Mouse (Mus musculus) MN1 (cell line): Measurements from ENCODE around the gene Rgs10.

Experiments
- DNase-seq: peaks from one replicate; pipeline ENCODE4 v3.0.0-alpha.2; 2016; ENCODE audit warnings: low spot score

The Rgs10 gene

DNA sequence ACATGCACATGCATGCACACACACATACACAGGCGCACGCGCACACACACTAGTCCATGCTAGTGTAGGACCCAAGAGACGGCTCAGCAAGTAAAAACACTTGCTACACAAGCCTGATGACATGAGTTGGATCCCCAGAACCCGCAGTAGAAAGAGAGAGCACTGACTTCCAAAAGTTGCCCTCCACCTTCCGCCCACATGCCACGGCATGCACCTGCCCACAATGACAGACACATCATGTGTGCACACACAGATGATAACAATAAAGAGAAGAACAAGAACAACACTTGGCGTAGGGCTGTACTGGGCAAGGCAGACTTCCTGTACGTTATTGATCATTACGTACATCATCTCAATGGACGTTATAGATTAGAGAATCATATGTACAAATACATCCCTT, 44.4 kb downstream of the Rgs10 start:
- no peak for DNase-seq

GRCm38 (mm10) chr7:128373751-128374150, 44.8 kb downstream of the Rgs10 start:
- no peak for DNase-seq

DNA sequence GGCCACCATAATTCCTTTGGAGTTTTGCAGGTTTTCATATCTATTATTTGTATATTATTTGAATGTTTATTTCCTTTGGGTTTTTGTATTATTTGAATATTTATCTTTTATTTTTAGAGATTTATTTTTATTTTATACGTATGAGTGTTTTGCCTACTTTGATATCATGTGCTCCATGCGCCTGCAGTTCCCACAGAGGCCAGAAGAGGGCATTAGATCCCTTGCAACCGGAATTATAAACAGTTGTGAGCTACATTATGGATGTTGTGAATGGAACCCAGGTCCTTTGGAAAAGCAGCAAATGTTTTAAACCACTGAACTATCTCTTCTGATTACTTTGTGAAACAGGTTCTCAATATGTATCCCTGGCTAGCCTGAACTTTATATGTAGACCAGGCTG, 46.2 kb downstream of the Rgs10 start:
- peak; percentile 20 for DNase-seq

GRCm38 (mm10) chr7:128369366-128369765, 49.2 kb downstream of the Rgs10 start:
- DNase-seq = no peak

DNA sequence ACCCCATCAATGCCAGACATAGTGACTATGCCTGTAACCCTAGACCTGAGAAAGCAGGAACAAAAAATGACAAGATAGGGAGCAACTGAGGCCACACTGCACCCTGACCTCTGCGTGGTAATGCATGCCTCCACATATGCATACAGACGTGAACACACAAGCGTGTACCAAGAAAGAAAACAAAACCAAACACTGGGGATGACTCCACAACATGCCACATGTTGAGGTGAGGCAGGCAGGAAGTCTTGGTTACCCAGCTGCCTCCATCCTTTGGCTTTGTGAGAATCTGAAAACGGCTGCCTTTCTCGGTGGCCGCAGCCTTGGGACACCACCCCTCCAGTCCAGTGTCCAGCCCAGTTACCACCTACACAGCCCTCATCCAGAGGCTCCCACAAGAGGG, 49.7 kb downstream of the Rgs10 start:
- DNase-seq = no peak

DNA sequence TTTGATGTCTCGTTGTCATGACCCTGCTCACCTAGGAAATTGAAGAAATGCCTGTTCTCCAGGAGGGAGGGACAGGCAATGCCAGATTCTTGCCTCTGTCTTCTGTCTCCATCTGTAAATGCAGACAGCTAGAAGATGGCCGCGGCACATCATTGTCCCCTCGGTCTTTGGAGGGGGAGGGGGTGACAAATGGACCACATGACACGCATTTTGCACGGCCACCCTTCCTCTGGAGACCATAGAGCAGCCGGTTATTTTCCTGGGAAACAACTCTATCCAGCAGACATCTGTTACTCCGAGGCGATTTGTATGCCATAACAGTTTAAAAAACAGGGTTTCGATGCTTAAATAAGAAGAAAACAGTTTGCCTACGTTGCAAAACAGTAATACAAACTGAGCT, 51.9 kb downstream of the Rgs10 start:
- no peak for DNase-seq

DNA sequence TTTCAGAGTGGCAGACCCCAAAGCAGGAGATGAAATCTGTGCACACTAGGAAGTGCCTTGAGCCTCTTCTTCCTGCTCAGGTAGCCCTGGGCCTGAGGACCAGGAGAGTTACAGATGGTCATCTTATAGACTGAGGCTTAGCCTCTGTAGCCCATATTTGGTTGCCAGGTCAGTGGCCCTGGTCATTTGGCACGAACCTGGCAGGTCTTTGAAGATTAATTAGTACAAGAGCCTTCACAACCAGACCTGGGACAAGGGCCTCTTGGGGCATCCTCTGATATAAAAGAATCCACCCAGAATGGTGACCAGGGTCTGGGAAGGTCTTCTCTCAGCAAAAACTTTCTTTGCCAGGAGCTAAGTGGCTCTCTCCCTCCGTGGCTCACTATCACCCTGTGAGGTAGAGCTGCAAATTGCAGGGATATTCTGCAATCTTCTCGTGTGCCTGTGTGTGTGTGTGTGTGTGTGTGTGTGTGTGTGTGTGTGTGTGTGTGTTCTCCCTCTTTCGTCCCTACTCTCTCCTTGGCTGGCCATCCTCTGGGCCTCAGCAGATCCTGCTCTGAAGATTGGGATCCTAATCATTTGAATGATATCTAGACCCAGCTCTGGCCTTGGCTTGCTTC, 53.4 kb downstream of the Rgs10 start:
- DNase-seq = no peak

DNA sequence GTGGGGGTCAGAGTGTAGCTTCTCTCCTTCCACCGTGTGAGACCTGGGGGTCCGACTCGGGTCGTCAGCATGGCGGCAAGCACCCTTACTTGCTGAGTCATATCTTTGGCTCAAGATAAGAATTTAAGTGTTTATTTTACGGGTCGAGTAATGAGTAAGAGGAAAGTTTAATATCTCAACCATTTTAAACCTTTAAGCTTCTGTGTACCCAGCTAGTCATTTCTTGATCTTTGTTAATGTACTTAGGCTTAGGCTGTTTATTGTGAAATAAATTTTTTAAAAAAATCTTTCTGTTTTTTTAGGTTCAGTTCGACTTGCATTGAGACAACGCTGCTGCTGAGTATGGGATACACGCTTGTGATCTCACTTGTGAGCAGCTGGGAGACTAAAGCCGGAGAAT, 54.0 kb downstream of the Rgs10 start:
- DNase-seq = no peak

- no peak for DNase-seq
Measured at GRCm38 (mm10) chr7:128363806-128364205, 54.8 kb downstream of the Rgs10 start.

DNA sequence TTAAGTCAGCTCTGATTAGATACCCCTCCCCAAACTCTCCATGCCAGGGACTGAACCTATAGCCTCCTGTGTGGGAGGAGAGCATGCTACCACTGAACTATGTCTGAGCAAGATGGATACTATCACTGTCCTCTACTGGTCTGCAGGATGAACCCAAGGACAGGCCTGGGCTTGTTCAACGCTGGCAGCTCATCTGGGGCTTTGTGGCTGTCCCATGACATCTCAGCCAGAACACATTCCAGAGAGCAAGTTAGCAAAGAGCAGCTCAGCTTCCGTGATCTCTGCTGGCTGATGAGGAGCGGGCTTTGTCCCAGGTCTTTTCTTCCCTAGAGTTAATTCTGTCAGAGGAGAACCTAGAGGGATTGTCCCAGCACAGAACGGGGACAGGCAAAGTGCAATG, 55.6 kb downstream of the Rgs10 start:
- DNase-seq = no peak

DNA sequence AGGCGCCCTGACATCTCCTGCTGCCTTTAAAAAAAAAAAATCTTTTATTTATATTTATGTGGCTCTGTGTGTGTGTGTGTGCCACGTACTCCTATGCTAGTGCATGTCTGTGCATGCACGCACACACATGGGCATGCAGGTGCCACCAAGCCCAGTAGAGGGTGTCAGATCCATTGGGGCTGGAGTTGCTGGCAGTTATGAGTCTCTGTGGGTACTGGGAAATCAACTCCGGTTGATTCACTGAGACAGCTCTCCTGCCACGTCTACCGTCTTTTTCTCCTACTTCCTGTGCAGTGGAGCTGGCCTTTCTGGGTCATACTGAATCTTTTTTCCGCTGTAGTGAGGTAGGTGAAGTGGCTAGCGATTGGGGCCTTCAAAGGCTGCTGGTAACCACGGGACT, 58.8 kb downstream of the Rgs10 start:
- no peak for DNase-seq

- DNase-seq = no peak
Measured at GRCm38 (mm10) chr7:128359164-128359563, 59.4 kb downstream of the Rgs10 start.

GRCm38 (mm10) chr7:128358741-128359140, 59.8 kb downstream of the Rgs10 start:
- DNase-seq = no peak

DNA sequence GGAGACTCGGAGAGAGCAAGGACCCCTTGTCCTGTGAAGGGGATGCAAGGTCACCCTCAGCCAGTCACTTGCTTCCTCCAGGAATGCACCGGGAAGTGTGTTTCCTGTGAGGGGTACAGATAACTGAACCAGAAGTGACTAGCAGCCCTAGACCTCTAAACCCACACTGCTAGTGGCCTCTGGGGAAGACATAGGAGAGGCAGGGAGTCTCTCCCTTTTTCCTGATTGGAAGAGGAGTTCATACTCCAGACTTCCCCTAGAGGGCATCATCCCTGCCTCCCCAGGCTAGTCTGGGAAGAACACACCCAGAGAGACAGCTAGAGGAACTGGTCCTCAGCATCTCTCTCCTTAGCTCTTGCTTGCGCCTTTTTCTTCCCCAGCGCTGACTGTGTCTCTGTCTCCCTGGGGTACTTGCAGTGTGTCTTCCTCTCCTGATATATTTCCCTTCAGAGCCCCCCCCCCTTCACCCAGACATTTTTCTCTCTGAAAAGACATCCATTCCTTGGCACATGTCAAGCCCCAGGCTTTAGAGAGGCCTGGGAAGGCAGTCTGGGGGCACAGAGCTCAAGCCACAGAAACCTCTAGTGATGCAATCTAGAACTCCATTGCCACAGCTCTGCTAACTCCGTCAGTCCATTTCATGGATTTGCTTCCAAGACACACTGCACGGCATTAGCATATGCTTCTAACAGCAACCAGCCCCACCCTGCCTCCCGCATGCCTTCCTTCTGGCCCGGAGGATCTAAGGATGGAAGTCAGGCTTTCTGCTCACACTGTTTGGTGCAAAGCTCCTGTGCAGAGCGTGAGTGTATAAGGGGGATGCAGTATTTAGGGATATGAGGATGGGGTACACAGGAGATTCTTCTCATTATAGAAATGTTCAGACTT, 61.4 kb downstream of the Rgs10 start:
- DNase-seq = peak; percentile 24

DNA sequence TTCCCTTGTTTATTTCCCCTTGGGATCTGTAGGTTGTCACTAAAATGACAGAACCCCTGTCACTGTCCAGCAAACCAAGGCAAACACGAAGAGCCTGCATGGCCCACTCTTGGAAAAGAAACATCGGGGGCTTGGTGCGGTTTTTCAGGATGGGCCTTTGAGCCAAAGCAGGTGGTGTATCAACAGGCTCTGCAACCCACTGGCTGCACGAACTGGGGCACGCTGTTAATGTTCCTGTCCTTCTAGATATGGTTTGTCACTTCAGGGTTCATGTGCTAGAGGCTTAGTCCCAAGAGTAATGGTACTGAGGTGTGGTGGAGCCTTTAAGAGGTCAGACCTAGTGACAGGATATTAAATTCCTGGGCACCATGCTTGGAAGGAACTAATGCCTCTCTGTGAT, 63.1 kb downstream of the Rgs10 start:
- DNase-seq = no peak

- no peak for DNase-seq
Measured at GRCm38 (mm10) chr7:128352721-128353120, 65.8 kb downstream of the Rgs10 start.

DNA sequence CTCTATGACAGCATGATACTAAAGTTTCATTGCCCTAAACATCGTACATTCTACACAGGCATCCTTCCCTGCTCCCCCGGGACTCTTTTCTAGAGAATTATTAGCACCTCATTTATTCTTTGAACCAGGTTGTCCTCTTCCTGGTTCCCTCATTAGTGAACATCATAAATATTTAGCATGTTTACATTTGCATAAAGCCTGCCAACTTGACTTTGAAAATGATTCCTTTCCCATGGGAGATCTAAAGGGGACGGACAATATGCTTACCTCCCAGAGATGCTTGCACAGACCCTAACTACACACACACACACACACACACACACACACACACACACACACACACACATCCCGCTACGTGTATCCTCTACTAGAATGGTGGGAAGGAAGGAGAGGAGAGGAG, 67.4 kb downstream of the Rgs10 start:
- DNase-seq = no peak

DNA sequence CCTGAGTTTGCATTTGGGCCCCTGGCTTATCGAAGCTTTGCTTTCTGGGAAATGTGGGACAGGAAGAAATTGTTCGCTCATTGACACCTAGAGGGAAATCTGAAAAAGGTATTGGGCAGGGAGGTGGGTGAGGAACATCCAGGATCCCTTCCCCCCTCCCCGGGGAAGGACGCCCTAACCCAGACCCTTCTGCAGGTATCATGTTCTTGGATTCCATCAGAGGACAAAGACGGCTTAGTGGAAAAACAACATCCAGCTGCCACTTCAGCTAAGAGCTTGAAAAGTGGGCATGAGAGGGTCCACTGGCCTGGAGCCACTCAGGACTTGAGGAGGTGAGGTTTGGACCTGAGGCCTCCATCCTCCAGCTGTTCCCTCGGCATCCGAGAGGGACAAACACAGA, 68.2 kb downstream of the Rgs10 start:
- no peak for DNase-seq

GRCm38 (mm10) chr7:128349751-128350150, 68.8 kb downstream of the Rgs10 start:
- DNase-seq = no peak

GRCm38 (mm10) chr7:128348608-128349007, 70.0 kb downstream of the Rgs10 start:
- DNase-seq = peak; percentile 95

- DNase-seq = no peak
Measured at GRCm38 (mm10) chr7:128346991-128347390, 71.6 kb downstream of the Rgs10 start.

DNA sequence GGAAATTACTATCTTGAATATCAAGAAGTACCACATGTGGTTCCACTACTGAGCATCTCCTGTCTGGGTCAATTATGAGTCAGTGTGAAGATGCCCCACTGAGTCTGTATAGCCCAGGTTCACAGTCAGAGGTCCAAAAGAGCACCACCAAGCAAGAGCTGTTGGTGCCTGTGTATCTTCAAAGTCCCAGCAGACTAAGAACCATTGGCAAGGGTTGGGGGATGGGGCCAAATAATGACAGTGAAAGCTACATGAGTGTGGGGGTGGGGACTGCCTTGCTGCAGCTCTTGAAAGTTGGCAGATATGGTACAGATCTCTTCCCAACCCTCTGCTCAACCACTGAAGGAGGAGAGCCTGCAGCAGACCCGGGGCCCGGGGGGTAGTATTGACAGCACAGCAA, 72.0 kb downstream of the Rgs10 start:
- peak; percentile 34 for DNase-seq

DNA sequence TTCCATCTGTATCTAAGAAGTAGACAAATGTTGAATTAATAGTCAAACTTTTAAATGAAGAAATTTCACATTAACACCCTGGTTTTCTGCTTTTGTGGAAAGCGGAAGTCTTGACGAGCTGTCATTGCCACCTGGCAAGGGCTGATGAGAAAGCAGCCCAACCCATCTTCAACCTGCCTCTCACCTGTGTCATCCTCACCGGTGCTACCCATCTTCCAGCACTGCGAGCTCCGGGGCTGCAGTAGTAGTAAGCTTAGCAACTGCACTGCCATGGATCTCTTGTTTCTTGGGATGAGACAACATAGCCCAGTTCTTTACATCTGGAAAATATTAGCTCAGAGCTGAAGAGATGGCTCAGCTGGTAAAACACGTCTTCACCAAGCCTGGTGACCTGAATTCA, 72.9 kb downstream of the Rgs10 start:
- no peak for DNase-seq
